Mouse (Mus musculus) lung, postnatal 25 days (tissue): ENCODE data around the gene Sec1.

ENCODE experiments used
- DNase-seq: peaks from one replicate; pipeline ENCODE4 v3.0.0; 2022; ENCODE audit warnings: low spot score

The Sec1 gene

GRCm38 (mm10) chr7:45704730-45705442 lies 10.7 kb upstream of the Sec1 start, which contains the start of gene Dbp:
Gene Dbp, plus strand, starts transcription at chr7:45705088.
- DNase-seq: peak; percentile 100

- DNase-seq: peak; percentile 70
Observed at GRCm38 (mm10) chr7:45704046-45704559, 9.9 kb upstream of the Sec1 start.

GRCm38 (mm10) chr7:45703521-45704033 lies 9.4 kb upstream of the Sec1 start:
- no peak for DNase-seq

- DNase-seq: no peak
Observed at GRCm38 (mm10) chr7:45702809-45703520, 8.8 kb upstream of the Sec1 start.

GRCm38 (mm10) chr7:45702316-45702715 lies 8.1 kb upstream of the Sec1 start:
- DNase-seq: no peak

- DNase-seq: no peak
Observed at GRCm38 (mm10) chr7:45701607-45702006, 7.4 kb upstream of the Sec1 start.

GRCm38 (mm10) chr7:45701072-45701471 lies 6.9 kb upstream of the Sec1 start:
- DNase-seq: no peak

- DNase-seq: peak; percentile 86
Observed at GRCm38 (mm10) chr7:45700301-45701015, 6.3 kb upstream of the Sec1 start.

- DNase-seq: no peak
Observed at GRCm38 (mm10) chr7:45699523-45700141, 5.4 kb upstream of the Sec1 start, which contains the start of gene Car11. Gene Car11, plus strand, starts transcription at chr7:45699843.

- no peak for DNase-seq
Observed at GRCm38 (mm10) chr7:45697894-45698293, 3.7 kb upstream of the Sec1 start.

GRCm38 (mm10) chr7:45695098-45695497 lies 896 bp upstream of the Sec1 start:
- DNase-seq: no peak

GRCm38 (mm10) chr7:45692364-45692763 lies 1.8 kb downstream of the Sec1 start:
- DNase-seq: no peak

- DNase-seq: no peak
Observed at GRCm38 (mm10) chr7:45689800-45690199, 4.4 kb downstream of the Sec1 start.

- no peak for DNase-seq
Observed at GRCm38 (mm10) chr7:45689099-45689498, 5.1 kb downstream of the Sec1 start.

- DNase-seq: no peak
Observed at GRCm38 (mm10) chr7:45686841-45687240, 7.4 kb downstream of the Sec1 start.

GRCm38 (mm10) chr7:45685811-45686210 lies 8.4 kb downstream of the Sec1 start:
- no peak for DNase-seq

- no peak for DNase-seq
Observed at GRCm38 (mm10) chr7:45683396-45684050, 10.7 kb downstream of the Sec1 start, which contains the start of gene Ntn5. Gene Ntn5, plus strand, starts transcription at chr7:45684022.

- DNase-seq: peak; percentile 92
Observed at GRCm38 (mm10) chr7:45682144-45683126, 11.8 kb downstream of the Sec1 start.

- peak; percentile 74 for DNase-seq
Observed at GRCm38 (mm10) chr7:45681046-45681736, 13.0 kb downstream of the Sec1 start.
